Mouse (Mus musculus): ENCODE results near the gene Lefty2.

Gene Lefty2

DNA sequence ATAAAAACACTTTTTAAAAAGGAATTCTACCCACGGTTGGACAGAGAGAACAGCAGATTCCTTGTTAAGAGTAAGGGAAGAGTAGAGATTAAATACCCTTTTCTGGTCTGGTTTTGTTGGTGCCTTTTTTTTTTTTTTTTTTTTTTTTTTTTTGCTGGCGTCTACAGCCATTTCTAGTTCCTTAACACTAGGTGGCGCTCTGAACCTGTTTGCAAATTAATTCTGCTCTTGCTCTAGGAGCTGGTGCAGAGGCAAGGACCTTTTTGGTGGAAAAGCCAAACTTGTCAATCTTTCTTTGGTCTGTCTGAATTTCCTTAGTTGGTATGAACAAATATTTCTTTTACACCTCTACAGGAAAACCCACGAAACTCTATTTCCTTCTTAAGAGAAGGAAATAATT is 8.2 kb downstream of the Lefty2 start:
- no peak for DNase-seq

DNA sequence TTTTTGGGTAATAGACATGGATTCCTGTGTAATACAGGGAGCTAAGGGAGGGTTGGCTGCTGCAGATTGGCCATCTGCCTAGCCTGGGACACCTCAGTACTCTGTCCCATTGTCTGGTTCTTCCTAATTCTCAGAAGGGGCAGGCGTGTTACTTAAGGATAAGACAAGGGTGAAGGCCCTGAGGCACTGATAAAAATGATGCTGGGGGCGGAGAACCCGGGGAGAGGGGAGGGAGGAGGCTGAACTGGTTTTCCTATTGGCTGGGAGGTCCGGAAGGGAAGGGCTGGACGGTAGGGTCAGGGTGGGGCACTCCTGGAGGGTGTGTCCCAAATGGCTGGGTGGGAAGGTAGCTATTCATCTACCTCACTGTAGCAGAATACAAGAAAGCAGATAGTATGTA is 10.0 kb downstream of the Lefty2 start:
- DNase-seq, result no peak

DNA sequence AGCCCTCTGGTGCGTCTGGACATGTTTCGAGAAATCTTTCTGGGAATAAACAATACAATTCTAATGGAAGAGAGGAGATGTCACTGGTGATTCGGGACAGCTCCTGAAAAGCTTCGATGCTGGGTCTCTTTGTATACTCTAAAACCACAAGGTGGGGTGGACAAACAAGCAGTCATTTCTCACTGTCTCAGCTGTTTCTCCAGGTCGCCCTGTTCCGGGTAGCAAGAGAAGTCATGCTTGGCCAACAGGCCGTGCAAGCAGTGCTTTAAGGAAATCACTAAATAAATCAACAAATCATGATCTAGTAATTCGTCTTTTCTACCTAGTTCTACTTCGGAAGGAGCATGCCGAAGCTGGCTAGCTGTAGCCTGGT is 10.7 kb downstream of the Lefty2 start:
- DNase-seq, result no peak

DNA sequence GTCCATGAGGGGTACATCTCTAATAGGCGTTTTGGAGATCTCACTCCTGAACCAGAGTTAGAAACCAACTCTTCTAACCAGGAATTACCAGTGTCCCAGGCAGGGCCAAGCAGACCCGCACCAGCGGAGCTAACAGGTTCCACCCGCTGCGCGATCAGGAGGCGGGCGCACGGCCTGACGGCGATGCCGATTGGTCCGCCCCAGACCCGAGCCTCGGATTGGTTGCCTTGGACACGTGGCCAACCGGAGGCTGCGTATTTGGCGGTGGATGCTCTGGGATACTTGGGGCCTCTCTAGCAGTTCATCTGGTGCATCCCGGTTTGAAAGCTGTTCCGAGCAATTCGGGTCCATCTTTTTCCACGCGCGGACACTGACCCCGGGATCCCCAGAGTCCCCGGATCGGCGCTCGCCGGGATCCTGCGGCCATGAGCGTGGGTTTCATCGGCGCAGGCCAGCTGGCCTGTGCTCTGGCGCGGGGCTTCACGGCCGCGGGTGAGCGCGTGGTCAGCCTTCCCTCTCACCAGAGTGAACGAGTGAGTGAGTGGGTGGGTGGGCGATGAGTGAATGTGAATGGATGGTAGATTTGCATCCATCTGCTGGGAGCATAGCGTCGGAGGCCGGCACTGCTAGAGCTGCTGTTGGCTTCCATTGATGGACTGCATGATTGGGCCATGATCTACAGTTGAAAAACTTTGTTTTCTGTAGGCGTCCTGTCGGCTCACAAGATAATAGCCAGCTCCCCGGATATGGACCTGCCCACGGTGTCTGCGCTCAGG is 11.3 kb downstream of the Lefty2 start, which contains the start of gene Pycr2:
TSS of gene Pycr2 (plus strand) at position 255 of the 776 bp plus-strand sequence.
- DNase-seq, result peak; percentile 94

DNA sequence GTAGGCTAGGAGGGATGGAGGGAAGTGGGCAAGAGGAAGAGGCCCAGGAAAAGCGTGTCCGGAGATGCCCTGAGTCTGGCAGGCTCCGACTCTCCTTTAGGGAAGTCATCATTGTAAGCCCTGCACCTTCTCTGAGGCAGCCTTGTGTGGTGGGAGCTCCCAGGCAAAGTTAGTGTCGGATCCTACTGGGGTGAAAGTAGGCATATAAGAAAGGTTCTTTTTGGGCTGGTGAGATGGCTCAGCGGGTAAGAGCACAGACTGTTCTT is 11.8 kb downstream of the Lefty2 start:
- no peak for DNase-seq

DNA sequence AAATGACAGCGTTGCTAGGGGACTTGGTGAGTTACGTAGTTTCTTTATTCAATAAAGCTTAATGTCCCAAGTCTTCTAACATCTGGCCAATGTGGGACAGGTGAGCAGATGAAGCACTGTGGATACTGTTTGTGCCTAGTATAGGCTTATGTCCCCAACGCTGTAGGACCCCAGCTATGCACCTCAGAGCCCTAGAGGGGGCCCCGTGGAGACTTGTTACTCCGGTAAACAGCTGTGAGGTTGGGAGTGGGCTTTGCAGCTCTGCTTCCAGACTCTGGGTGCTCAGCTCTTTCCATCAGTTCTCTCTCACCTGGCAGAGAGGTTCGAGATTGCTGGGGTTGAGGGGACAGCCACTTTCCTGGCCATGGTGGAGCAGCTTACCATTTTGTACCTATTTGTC is 12.4 kb downstream of the Lefty2 start:
- no peak for DNase-seq

DNA sequence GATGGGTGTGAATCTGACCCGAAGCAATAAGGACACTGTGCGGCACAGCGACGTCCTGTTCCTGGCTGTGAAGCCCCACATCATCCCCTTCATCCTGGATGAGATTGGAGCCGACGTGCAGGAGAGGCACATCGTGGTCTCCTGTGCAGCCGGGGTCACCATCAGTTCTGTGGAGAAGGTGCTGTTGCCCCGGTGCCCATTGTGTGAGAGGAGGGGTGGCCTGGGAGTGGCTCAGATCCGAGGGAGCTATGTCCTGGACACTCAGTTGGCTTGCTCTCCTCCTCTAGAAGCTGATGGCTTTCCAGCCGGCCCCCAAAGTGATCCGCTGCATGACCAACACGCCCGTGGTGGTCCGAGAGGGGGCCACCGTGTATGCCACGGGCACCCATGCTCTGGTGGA is 13.0 kb downstream of the Lefty2 start:
- DNase-seq, result no peak

DNA sequence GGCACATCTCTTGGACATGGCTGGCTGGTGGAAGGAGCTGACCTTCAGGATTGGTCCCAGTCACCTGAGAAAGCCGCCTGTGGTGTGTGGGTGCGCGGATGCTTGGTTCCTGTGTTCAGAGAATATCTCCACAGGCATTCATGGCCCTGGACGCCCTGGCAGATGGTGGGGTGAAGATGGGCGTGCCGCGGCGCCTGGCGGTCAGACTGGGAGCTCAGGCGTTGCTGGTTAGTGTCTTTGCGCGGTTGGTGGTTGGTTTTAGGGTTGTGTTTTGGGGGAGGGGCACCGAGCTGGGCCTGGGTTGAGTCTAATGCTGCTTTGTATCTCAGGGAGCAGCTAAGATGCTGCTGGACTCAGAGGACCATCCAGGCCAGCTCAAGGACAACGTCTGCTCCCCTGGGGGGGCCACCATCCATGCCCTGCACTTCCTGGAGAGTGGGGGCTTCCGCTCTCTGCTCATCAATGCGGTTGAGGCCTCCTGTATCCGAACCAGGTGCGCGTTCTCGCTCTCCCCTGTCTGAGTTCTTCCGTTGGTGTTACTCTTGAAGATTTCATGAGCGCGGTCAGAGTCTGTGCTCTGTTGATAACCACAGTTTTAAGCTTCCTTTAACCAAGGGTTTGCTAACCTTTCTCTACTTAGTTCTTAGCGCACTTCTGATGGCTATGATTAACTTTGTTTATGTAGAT is 13.7 kb downstream of the Lefty2 start:
- DNase-seq, result no peak

DNA sequence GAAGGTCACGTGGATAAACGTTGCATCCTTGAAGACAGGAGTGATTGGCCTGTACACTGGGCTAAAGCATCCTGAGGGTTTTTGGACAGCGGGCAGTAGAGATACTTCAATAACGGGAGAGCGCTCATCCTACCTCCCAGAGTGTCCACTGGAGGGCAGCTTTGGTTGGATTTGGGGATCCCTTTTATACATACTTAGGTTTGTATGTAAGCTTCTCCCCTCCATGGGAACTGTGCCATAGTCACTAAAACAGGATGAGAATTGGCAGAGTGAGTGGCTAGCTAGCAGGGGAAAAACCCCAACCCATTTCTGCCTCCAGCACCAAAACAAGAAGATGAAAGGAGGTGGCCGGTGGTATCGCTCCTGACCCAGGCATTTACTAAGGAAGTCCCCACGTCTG is 18.2 kb downstream of the Lefty2 start:
- no peak for DNase-seq

DNA sequence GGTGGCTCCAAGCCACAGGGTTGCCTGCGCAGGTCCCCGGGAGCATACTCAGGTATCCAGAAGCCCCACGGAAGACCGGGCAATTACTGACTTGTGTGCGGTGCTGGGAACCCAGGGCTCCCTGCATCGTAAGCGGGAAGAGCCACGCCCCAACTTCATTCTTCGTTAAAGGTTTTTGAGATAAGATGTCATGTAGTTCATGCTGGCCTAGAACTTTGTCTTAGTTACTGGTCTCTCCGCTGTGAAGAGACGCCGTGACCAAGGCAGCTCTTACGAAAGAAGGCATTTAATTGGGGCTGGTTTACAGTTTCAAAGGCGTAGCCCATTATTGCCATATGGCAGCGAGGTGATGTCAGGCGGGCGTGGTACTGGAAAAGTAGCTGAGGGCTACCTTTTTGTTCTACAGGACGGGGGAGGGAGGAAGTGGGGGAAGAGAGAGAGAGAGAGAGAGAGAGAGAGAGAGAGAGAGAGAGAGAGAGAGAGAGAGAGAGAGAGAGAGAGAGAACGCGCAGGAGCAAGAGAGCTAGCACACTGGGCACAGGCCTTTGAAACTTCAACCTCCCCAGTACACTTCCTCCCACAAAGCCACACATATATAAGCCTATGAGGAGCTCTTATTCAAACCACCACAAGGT is 18.9 kb downstream of the Lefty2 start:
- no peak for DNase-seq

DNA sequence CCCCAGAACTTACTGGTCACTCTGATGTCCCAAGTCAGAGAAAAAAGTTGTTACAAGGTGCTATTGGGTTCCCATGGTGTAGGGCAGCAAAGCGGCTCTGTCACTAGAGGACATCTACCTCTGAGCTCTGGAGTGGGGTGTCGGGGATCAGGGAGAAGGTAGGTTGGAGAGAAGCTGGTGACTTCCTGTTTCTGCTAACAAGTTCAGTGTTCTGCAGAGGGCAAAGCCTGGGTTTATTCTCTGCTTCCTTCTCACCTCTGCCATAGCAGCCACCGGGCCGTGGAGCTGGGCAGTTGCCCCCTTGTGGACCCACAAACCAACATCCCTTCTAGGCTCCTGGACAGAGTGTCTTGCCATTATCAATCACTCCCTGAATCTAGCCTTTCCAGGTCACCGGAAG is 19.9 kb downstream of the Lefty2 start:
- no peak for DNase-seq

DNA sequence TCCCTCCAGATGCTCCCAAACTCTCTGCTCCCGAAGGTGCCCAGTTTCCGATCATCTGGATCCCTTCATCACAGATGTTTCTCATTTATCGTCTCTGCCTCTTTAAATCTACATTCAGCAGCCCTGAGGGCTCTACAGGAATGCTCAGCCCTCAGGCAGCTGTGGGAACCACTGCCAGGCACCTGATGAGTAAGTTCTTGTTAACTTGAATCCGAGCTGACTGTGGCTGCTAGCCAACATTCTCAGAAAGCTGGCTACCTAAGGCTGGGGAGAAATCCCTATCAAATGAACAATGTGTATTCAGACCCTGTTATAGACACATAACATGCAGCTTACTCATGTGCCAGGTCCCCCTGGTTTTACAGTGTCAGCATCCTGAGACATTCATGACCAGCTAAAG is 20.9 kb downstream of the Lefty2 start:
- no peak for DNase-seq

DNA sequence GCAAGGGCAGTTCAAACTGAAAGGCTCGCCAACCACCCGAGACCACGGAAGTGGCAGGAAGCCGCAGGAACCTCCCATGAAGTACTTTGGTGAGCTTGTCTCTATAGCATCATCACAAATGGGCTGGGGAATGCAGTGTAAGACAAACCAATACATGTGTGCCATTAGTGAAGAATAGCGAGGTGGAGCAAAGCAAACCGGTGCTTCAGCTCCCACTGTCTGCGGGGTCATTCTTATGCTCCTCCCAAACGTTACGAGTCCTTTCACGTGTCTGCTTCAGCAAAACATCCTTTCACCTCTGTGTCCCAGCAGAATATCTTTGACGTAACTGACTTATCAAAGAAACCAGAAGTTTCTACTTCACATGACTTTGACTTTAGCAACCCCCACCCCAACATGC is 23.5 kb downstream of the Lefty2 start:
- DNase-seq, result no peak

DNA sequence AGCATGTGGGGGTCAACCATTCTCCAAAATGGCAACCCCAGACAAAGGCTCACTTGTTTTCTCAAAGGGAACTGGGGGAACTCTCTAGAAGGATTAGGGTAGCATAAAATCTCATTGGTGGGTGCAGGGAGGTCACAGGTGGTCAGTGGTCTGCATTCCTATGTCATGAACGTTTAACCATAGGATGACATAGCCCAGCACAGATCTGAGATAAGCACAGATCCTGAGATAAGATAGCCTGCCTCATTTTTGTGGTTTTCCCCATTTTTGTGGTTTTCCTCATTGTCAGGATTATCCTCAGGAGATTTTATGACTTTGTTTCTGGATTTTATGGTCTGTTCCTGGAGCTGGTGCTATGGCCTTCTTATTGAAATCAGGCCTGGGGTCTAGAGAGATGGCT is 24.1 kb downstream of the Lefty2 start:
- DNase-seq, result no peak

DNA sequence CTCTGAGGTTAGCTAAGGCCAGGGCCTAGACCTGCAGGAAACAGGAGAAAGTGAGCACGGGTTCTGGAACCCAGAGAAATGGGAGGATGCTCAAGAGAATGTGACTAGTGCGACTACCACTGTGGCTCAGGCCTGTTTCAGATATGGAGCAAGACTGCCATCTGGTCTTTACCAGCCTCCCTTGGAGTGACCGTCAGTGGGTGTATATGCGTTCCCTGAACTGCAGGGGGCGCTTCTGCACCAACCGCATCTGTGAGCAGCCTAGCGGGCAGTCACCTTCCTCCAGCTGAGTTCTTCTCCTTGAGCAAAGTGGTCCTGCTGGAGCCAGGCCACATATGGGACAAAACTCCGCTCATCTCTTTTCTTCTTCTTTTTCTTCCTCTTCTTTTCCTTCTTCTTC is 26.8 kb downstream of the Lefty2 start:
- no peak for DNase-seq

DNA sequence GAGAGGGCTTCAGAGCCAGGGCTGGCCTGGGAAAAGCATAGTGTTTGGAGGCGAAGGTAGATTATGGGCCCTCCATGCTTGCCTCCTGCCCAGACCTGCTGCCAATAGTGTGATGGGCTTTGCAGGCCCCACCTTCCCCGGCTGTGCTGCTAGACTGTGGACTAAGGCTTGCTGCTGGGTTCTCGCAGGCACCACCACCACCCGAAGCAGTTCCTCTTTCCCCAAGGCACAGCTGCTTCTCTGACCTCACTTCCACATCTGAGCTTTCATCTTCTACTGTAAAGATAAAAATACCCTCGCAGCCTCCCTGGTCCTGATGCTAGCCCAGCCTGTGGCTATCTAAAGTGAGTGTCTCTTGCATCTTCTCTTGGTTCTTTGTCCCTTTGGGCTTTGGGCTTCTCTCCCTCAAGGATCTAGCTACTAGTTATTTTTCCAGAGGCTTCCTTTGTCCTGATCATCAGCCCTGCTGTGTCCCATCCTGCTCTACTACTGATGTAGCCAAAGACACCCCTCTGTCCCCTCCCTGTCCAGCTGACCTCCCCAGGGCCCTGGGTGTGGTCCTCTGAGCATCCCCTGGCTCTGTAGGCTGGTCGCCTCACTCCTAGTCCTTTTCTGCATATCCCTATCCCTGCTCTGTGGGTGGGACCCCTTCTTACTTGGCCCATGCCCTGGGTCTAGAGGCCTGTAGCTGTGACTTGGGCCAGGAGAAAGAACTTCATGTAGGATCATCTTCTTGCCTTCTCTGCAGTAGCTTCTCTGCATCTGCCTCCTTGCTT is 29.6 kb downstream of the Lefty2 start:
- DNase-seq, result no peak

DNA sequence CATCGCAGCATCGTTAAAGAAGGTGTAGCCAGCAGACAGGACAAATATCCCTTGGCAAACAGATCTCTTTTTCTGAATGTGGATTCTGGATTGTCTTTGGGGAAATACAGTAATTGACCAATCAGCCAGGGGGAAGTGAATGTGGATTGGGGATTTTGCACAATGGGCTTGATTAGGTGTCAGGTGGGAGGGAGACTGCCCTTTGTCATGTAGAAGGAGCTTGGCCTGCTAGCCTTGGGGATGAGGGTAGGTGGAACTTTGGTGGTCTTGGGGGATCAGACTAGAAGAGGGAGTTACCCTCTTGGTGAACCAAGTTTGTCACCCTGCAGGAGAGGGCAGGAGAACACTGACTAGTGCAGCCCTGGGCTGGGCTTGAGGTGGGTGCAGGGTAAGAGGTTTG is 31.8 kb downstream of the Lefty2 start:
- no peak for DNase-seq

DNA sequence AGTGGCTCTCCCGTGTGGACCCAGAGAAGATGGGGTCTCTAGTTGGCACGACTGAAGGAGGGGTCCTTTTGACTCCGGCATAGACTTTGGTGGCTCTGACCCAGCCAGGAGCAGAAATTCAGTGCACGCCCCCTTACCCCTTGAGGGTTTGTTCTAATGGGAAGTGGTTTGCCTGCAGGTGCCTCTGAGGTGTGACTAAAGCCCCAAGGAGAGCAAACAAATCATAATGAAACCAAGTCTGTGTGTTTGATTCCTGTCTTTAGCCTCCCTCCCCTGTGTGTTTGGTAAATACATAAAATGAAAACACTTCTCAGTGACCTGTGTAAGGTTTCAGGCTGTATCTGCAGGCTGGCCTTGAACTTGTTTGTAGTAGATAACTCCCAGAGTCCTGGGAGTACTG is 33.4 kb downstream of the Lefty2 start:
- no peak for DNase-seq

DNA sequence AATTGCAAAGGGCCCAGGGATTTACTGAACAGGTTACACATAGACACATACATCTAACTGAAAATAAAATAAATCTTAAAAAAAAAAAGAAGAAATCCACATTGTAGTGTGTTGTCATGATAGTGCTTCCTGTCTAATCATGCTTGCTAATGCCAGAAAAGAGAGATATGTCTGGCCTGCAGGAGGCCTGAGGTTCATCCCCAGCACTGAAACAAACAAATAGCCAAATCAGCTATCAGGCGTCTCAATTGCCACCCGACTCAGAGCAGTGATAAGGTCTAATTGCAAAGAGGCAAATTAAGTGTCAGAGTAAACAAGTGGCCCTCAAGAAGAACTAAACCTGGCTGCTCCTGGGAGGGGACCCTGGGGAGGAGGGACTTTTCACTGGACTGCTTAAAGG is 36.7 kb downstream of the Lefty2 start:
- no peak for DNase-seq

DNA sequence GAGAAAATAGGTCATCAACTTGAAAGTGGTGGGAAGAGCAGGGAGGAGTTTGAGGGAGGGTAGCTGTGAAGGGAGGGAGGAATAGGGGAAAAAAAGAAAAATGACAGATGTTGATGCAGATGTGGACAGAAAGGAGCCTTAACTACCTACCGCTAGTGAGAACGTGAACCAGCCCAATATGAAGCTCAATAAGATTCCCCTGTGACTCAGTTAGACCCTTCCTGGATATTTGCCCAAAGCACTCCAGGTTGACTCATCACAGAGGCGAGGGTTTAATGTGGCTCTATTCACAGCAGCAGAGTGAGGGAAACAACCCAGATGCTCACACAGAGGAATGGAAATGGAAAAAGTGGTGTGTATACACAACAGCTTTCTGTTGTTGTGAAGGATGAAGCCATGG is 38.2 kb downstream of the Lefty2 start:
- DNase-seq, result no peak

DNA sequence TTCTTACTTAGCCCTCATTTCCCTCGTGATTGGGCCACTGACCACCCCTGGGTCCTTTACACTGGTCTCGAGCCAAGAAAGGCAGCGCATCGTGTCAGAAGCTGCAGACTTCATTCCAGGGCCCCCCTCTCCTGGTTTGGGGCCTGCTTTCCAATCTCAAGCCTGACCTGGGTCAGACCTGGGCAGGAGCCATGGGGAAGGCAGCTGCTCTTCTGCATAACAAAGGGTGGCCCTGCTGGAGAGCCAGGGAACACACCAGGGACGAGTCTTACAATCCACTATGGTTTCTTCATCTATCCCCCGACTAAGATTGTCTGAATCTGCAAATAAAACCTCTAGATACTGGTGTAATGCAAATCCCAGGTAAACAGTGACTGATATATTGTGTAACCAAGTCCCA is 40.8 kb downstream of the Lefty2 start:
- no peak for DNase-seq

DNA sequence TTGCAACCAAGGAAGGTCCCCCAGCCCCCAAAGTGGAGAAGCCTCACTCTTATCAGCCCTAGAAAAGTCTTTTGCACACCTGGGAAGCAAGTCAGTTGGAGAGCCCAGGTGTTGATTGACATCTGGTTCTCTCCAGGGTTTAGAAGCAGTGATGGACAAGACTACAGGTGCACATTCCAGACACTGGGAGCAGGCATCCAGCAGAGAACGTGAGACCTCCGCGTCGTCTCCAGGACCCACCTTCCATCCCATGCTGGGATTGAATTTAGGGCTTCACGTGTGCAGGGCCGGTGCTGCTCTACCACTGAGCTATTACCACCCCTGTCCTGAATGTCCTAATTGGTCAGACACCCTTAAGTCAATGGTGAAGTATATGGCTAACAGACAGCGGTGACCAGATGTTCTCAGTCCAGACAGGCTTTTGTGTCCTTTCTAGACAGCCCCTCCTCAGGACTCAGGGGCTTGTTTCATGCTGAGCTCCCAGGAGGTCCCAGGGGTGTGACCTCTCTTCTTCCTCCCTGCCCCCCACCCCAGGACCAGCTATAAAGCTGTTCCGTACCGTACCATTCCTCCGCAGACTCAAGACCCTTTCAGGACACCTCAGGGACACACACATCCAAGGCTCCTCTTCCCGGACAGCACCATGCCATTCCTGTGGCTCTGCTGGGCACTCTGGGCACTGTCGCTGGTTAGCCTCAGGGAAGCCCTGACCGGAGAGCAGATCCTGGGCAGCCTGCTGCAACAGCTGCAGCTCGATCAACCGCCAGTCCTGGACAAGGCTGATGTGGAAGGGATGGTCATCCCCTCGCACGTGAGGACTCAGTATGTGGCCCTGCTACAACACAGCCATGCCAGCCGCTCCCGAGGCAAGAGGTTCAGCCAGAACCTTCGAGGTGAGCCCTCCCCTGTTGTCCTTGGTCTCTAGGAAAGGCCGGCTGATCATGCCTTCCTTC is 41.8 kb downstream of the Lefty2 start, which contains the start of gene Lefty1:
TSS of gene Lefty1 (plus strand) at position 556 of the 953 bp plus-strand sequence.
- DNase-seq, result no peak

All from right cerebral cortex, postnatal 14 days (tissue).